Mouse (Mus musculus): ENCODE data around the gene Stim1.

DNA sequence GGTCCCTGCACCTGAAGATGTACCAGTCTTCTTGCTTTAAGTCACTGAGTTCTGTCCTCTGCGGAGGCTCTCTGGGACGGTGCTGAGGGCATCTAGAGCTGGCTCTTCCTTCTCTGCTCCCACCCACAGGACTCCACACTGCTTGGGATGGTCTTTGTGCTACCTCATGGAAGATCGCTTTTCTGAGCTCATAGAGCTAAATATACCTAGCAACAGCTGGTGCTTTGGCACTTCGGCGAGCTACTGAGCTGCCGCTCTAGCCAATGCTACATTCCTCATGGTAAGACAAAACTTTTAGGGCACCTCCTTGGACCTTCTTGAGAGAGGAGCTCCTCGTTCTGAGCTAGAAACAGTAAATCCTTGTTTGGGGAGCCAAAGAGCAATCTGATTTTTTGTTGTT lies 115.6 kb downstream of the Stim1 start:
- TF ChIP-seq USF1 (IDR thresholded peaks at IDR 0.05; ENCODE audit: low read depth, low read length) (no peak), CTCF (conservative IDR thresholded peaks at IDR 0.05 in 1 of 2, IDR thresholded peaks at IDR 0.05 in 1 of 2; ENCODE audit: low read depth in 2 of 2, low read length in 2 of 2) (no peak), USF2 (conservative IDR thresholded peaks at IDR 0.05; ENCODE audit: low read depth, low read length) (no peak), NRF1 (IDR thresholded peaks at IDR 0.05; ENCODE audit: low read depth, low read length) (no peak), POLR2A (IDR thresholded peaks at IDR 0.05; ENCODE audit: low read depth, low read length) (no peak), EP300 (IDR thresholded peaks at IDR 0.05; ENCODE audit: low read length) (no peak), JUND (conservative IDR thresholded peaks at IDR 0.05; ENCODE audit: low read depth, low read length) (no peak), ZKSCAN1 (IDR thresholded peaks at IDR 0.05; ENCODE audit: borderline replicate concordance, low read depth, low read length) (no peak), TBP (conservative IDR thresholded peaks at IDR 0.05; ENCODE audit: low read depth, low read length) (no peak), E2F4 (IDR thresholded peaks at IDR 0.05; ENCODE audit: insufficient replicate concordance, low read depth, low read length) (no peak), ZNF384 (IDR thresholded peaks at IDR 0.05; ENCODE audit: low read depth, low read length) (no peak)

Data from CH12.LX (cell line).